Mouse (Mus musculus) embryonic facial prominence, embryonic 14.5 days (tissue): ENCODE measurements around the gene Bmf. TPM values are rescaled to one million over a fixed set of nuclear protein-coding genes. Genes with fewer than 3 reads are reported as not detected.
A peak's percentile ranks its signal among the peaks of the same experiment; 100 is the strongest.

Experiments used
- ATAC-seq: fragments of 200-750 bp; cut with Nextera tagmentation; 2 replicates; pipeline ENCODE4 v1.8.0; 2017; ENCODE audit warnings: low read depth, moderate number of reproducible peaks, moderate TSS enrichment
- DNase-seq: peaks from one replicate; pipeline ENCODE4 v3.0.0-alpha.2; 2015; ENCODE audit warnings: low spot score
- H3K27ac ChIP-seq: fragments of 300-500 bp; sonication (generic); replicated peaks from 2 replicates; pipeline ENCODE4 v1.5.1; 2014; ENCODE audit warnings: low read depth, mild to moderate bottlenecking, low read length, moderate library complexity
- H3K27me3 ChIP-seq: fragments of 300-500 bp; sonication (generic); replicated peaks from 2 replicates; pipeline ENCODE4 v1.6.1; 2014; ENCODE audit warnings: low read length; ENCODE audit not compliant: control insufficient read depth, insufficient read depth
- H3K36me3 ChIP-seq: fragments of 300-500 bp; sonication (generic); 2 replicates; pipeline ENCODE4 v1.6.1; 2014; ENCODE audit warnings: low read length, mixed read lengths; ENCODE audit not compliant: control insufficient read depth, insufficient read depth
- H3K4me1 ChIP-seq: fragments of 300-500 bp; sonication (generic); 2 replicates; pipeline ENCODE4 v1.6.1; 2014; ENCODE audit warnings: antibody characterized with exemption, low read length; ENCODE audit not compliant: control insufficient read depth, insufficient read depth
- H3K4me2 ChIP-seq: fragments of 300-500 bp; sonication (generic); 2 replicates; pipeline ENCODE4 v1.6.1; 2014; ENCODE audit warnings: low read depth, mild to moderate bottlenecking, low read length, moderate library complexity, mixed read lengths
- H3K4me3 ChIP-seq: fragments of 300-500 bp; sonication (generic); 2 replicates; pipeline ENCODE4 v1.5.1; 2014; ENCODE audit warnings: low read depth, mild to moderate bottlenecking, low read length
- H3K9ac ChIP-seq: fragments of 300-500 bp; sonication (generic); 2 replicates; pipeline ENCODE4 v1.6.1; 2014; ENCODE audit warnings: low read depth, mild to moderate bottlenecking, low read length, moderate library complexity, mixed read lengths
- H3K9me3 ChIP-seq: fragments of 300-500 bp; sonication (generic); 2 replicates; pipeline ENCODE4 v1.6.1; 2016; ENCODE audit warnings: low read length; ENCODE audit not compliant: control insufficient read depth
- WGBS: fragments of 180-500 bp; shearing (Covaris S2); extraction: QIAGEN DNeasy Blood & Tissue Kit; methylation state at CpG from one replicate; pipeline ENCODE4 v1.1.7; 2014; 5-methylcytosine and 5-hydroxymethylcytosine counted together
- polyA plus RNA-seq: library from polyadenylated mRNA; unstranded; fragments of >200 nt; fragmentation: Nextera tagmentation; extraction: Ambion mirVana; gene quantifications from 2 replicates; pipeline ENCODE4 v1.2.1, GENCODE M21; 2014

Bmf gene
- polyA plus RNA-seq, 1 experiment from 2014 or later = 7.6 TPM

- Histone ChIP-seq H3K27me3 (no peaks in the 10 kb centered on the region), H3K27ac (peak overlapping the region; percentile 85)
Observed at GRCm38 (mm10) chr2:118547541-118548016, 1.9 kb downstream of the Bmf start.

GRCm38 (mm10) chr2:118546798-118547165 lies 2.7 kb downstream of the Bmf start:
- ATAC-seq (no peak), DNase-seq (peak; percentile 5)
- H3K9me3 ChIP-seq = no peaks in the 10 kb centered on the region
- no peaks in the 10 kb centered on the region for H3K27me3 ChIP-seq
- H3K27ac ChIP-seq = peak overlapping the region; percentile 85
- WGBS = 55% methylated on average over 3 of the region's 3 CpGs
- H3K36me3 ChIP-seq = no peaks in the 10 kb centered on the region
- H3K9ac ChIP-seq = peak overlapping the region; percentile 79
- peaks cover 68% of the 10 kb centered on the region for H3K4me1 ChIP-seq
- H3K4me3 ChIP-seq = no peak overlapping the region
- H3K4me2 ChIP-seq = peak overlapping the region; percentile 93

More at GRCm38 (mm10) chr2:118547541-118548016, 1.9 kb downstream of the Bmf start:
- Histone ChIP-seq H3K4me2 (peak overlapping the region; percentile 93), H3K9ac (peak overlapping the region; percentile 79), H3K4me3 (peak overlapping the region; percentile 71), H3K4me1 (peaks cover 62% of the 10 kb centered on the region), H3K9me3 (no peaks in the 10 kb centered on the region), H3K36me3 (no peaks in the 10 kb centered on the region)
- ATAC-seq (no peak), DNase-seq (peak; percentile 78)
- WGBS = 11% methylated on average over 9 of the region's 9 CpGs

- Histone ChIP-seq H3K4me1 (peaks cover 72% of the 10 kb centered on the region), H3K9ac (peak overlapping the region; percentile 79)
Observed at GRCm38 (mm10) chr2:118546104-118546797, 3.2 kb downstream of the Bmf start.

GRCm38 (mm10) chr2:118545242-118546103 lies 4.0 kb downstream of the Bmf start:
- Histone ChIP-seq H3K9me3 (no peaks in the 10 kb centered on the region), H3K27me3 (no peaks in the 10 kb centered on the region), H3K4me1 (peaks cover 79% of the 10 kb centered on the region), H3K36me3 (no peaks in the 10 kb centered on the region), H3K4me3 (0 out of 2 replicates have a peak overlapping the region, but pooled peaks have one; percentile 4), H3K27ac (peak overlapping the region; percentile 85), H3K9ac (peak overlapping the region; percentile 50), H3K4me2 (peak overlapping the region; percentile 93)
- ATAC-seq = peak; percentile 21; the same call in 1 of the 2 replicates
- 18% methylated on average over 23 of the region's 23 CpGs for WGBS
- peak; percentile 93 for DNase-seq

More at GRCm38 (mm10) chr2:118546104-118546797, 3.2 kb downstream of the Bmf start:
- Histone ChIP-seq H3K4me2 (peak overlapping the region; percentile 93), H3K27me3 (no peaks in the 10 kb centered on the region), H3K27ac (peak overlapping the region; percentile 85), H3K4me3 (no peak overlapping the region), H3K36me3 (no peaks in the 10 kb centered on the region), H3K9me3 (no peaks in the 10 kb centered on the region)
- ATAC-seq (no peak), DNase-seq (no peak)
- 25% methylated on average over 5 of the region's 5 CpGs for WGBS

- Histone ChIP-seq H3K27me3 (no peaks in the 10 kb centered on the region), H3K9me3 (no peaks in the 10 kb centered on the region), H3K27ac (peak overlapping the region; percentile 85), H3K36me3 (no peaks in the 10 kb centered on the region), H3K4me1 (peaks cover 85% of the 10 kb centered on the region), H3K4me3 (peak overlapping the region; percentile 24), H3K9ac (peak overlapping the region; percentile 38), H3K4me2 (peak overlapping the region; percentile 93)
- peak; percentile 92 for ATAC-seq
- peak; percentile 97 for DNase-seq
- 7% methylated on average over 14 of the region's 23 CpGs for WGBS
Observed at GRCm38 (mm10) chr2:118543893-118544799, 5.3 kb downstream of the Bmf start.

- Histone ChIP-seq H3K27me3 (no peaks in the 10 kb centered on the region), H3K4me3 (no peak overlapping the region), H3K4me1 (peaks cover 78% of the 10 kb centered on the region), H3K9ac (no peak overlapping the region), H3K4me2 (peak overlapping the region; percentile 93), H3K36me3 (no peaks in the 10 kb centered on the region), H3K27ac (peak overlapping the region; percentile 85), H3K9me3 (no peaks in the 10 kb centered on the region)
- 78% methylated on average over 1 of the region's 1 CpGs for WGBS
- DNase-seq = no peak
- no peak for ATAC-seq
Observed at GRCm38 (mm10) chr2:118542971-118543573, 6.4 kb downstream of the Bmf start.

GRCm38 (mm10) chr2:118541716-118542115 lies 7.8 kb downstream of the Bmf start:
- DNase-seq (no peak), ATAC-seq (no peak)
- WGBS = 70% methylated on average over 3 of the region's 3 CpGs
- Histone ChIP-seq H3K36me3 (no peaks in the 10 kb centered on the region), H3K27me3 (no peaks in the 10 kb centered on the region), H3K27ac (peak overlapping the region; percentile 17; the same call in 1 of the 2 replicates), H3K9me3 (no peaks in the 10 kb centered on the region), H3K4me2 (no peak overlapping the region), H3K4me3 (no peak overlapping the region), H3K9ac (no peak overlapping the region), H3K4me1 (peaks cover 76% of the 10 kb centered on the region)
